Mouse (Mus musculus) forebrain, embryonic 12.5 days (tissue): Measurements from ENCODE around the gene Adcy1. TPM values are rescaled to one million over a fixed set of nuclear protein-coding genes. Genes with fewer than 3 reads are reported as not detected.

ENCODE experiments used
- ATAC-seq: fragments of 200-750 bp; cut with Nextera tagmentation; 2 replicates; pipeline ENCODE4 v1.8.0; 2017; ENCODE audit warnings: moderate TSS enrichment; ENCODE audit not compliant: low FRiP score
- H3K27ac ChIP-seq: fragments of 300-500 bp; sonication (generic); 2 replicates; pipeline ENCODE4 v1.5.1; 2016; ENCODE audit warnings: mild to moderate bottlenecking
- H3K27me3 ChIP-seq: fragments of 300-500 bp; sonication (generic); 2 replicates; pipeline ENCODE4 v1.6.1; 2016; ENCODE audit warnings: mild to moderate bottlenecking
- H3K36me3 ChIP-seq: fragments of 300-500 bp; sonication (generic); replicated peaks from 2 replicates; pipeline ENCODE4 v1.6.1; 2016; ENCODE audit warnings: mild to moderate bottlenecking
- H3K4me1 ChIP-seq: fragments of 300-500 bp; sonication (generic); 2 replicates; pipeline ENCODE4 v1.6.1; 2016
- H3K4me2 ChIP-seq: fragments of 300-500 bp; sonication (generic); 2 replicates; pipeline ENCODE4 v1.6.1; 2016; ENCODE audit warnings: mild to moderate bottlenecking, moderate library complexity
- H3K4me3 ChIP-seq: fragments of 300-500 bp; sonication (generic); replicated peaks from 2 replicates; pipeline ENCODE4 v1.5.1; 2016; ENCODE audit warnings: mild to moderate bottlenecking
- H3K9ac ChIP-seq: fragments of 300-500 bp; sonication (generic); 2 replicates; pipeline ENCODE4 v1.6.1; 2016; ENCODE audit warnings: mild to moderate bottlenecking
- H3K9me3 ChIP-seq: fragments of 300-500 bp; sonication (generic); 2 replicates; pipeline ENCODE4 v1.6.1; 2016
- WGBS: fragments of 180-500 bp; shearing (Covaris S2); methylation state at CpG from one replicate; pipeline ENCODE4 v1.1.7; 2016; 5-methylcytosine and 5-hydroxymethylcytosine counted together
- polyA plus RNA-seq: library from polyadenylated mRNA; unstranded; fragments of >200 nt; fragmentation: Nextera tagmentation; extraction: Ambion mirVana; gene quantifications from 2 replicates; pipeline ENCODE4 v1.2.1, GENCODE M21; 2016

Adcy1 gene
- polyA plus RNA-seq, 1 experiment from 2014 or later, result 1.3 TPM

- no peak overlapping the region for H3K4me3 ChIP-seq
- H3K36me3 ChIP-seq, result no peaks in the 10 kb centered on the region
- no peak overlapping the region for H3K4me2 ChIP-seq
- H3K9ac ChIP-seq, result no peak overlapping the region
- no peak overlapping the region for H3K27ac ChIP-seq
- WGBS, result 90% methylated on average over 7 of the region's 7 CpGs
- peaks cover 63% of the 10 kb centered on the region for H3K27me3 ChIP-seq
- no peak for ATAC-seq
- H3K4me1 ChIP-seq, result peaks cover 20% of the 10 kb centered on the region
- H3K9me3 ChIP-seq, result no peaks in the 10 kb centered on the region
These were observed 5.5 kb upstream of the Adcy1 start for GRCm38 (mm10) chr11:7057781-7058180.

GRCm38 (mm10) chr11:7061961-7062360 lies 1.3 kb upstream of the Adcy1 start:
- Histone ChIP-seq H3K9ac (no peak overlapping the region), H3K36me3 (no peaks in the 10 kb centered on the region), H3K27ac (no peak overlapping the region), H3K4me1 (peaks cover 28% of the 10 kb centered on the region), H3K9me3 (no peaks in the 10 kb centered on the region), H3K27me3 (peaks cover 74% of the 10 kb centered on the region), H3K4me2 (no peak overlapping the region), H3K4me3 (no peak overlapping the region)
- no peak for ATAC-seq
- 39% methylated on average over 6 of the region's 6 CpGs for WGBS

GRCm38 (mm10) chr11:7062566-7062965 lies 723 bp upstream of the Adcy1 start:
- 8% methylated on average over 10 of the region's 10 CpGs for WGBS
- Histone ChIP-seq H3K9ac (peak overlapping the region; percentile 56), H3K4me1 (peaks cover 28% of the 10 kb centered on the region), H3K4me2 (peak overlapping the region; percentile 76), H3K4me3 (peak overlapping the region; percentile 54), H3K36me3 (no peaks in the 10 kb centered on the region), H3K27me3 (peaks cover 68% of the 10 kb centered on the region), H3K9me3 (no peaks in the 10 kb centered on the region), H3K27ac (no peak overlapping the region)
- ATAC-seq, result no peak

- H3K4me3 ChIP-seq, result peak overlapping the region; percentile 61
- peaks cover 66% of the 10 kb centered on the region for H3K27me3 ChIP-seq
- no peak overlapping the region for H3K27ac ChIP-seq
- peak; percentile 79 for ATAC-seq
- H3K36me3 ChIP-seq, result no peaks in the 10 kb centered on the region
- H3K9me3 ChIP-seq, result no peaks in the 10 kb centered on the region
- peak overlapping the region; percentile 93 for H3K4me2 ChIP-seq
- H3K4me1 ChIP-seq, result peaks cover 28% of the 10 kb centered on the region
- WGBS, result under 1% methylated on average over 52 of the region's 53 CpGs
- peak overlapping the region; percentile 58 for H3K9ac ChIP-seq
These were observed 485 bp downstream of the Adcy1 start for GRCm38 (mm10) chr11:7063681-7064267.

GRCm38 (mm10) chr11:7064484-7065185 lies 1.3 kb downstream of the Adcy1 start:
- H3K27me3 ChIP-seq, result peaks cover 65% of the 10 kb centered on the region
- ATAC-seq, result no peak
- H3K9ac ChIP-seq, result 0 out of 2 replicates have a peak overlapping the region, but pooled peaks have one; percentile 29
- no peaks in the 10 kb centered on the region for H3K36me3 ChIP-seq
- no peaks in the 10 kb centered on the region for H3K9me3 ChIP-seq
- 3% methylated on average over 26 of the region's 26 CpGs for WGBS
- H3K4me2 ChIP-seq, result peak overlapping the region; percentile 93
- H3K4me1 ChIP-seq, result peaks cover 28% of the 10 kb centered on the region
- no peak overlapping the region for H3K27ac ChIP-seq
- peak overlapping the region; percentile 61 for H3K4me3 ChIP-seq

GRCm38 (mm10) chr11:7065388-7065787 lies 2.1 kb downstream of the Adcy1 start:
- peaks cover 57% of the 10 kb centered on the region for H3K27me3 ChIP-seq
- H3K4me2 ChIP-seq, result 0 out of 2 replicates have a peak overlapping the region, but pooled peaks have one; percentile 93
- H3K9ac ChIP-seq, result no peak overlapping the region

GRCm38 (mm10) chr11:7065876-7066275 lies 2.6 kb downstream of the Adcy1 start:
- Histone ChIP-seq H3K27me3 (peaks cover 53% of the 10 kb centered on the region), H3K9ac (no peak overlapping the region), H3K9me3 (no peaks in the 10 kb centered on the region), H3K4me2 (no peak overlapping the region; the same call in 1 of the 2 replicates), H3K27ac (no peak overlapping the region), H3K4me1 (peaks cover 28% of the 10 kb centered on the region), H3K4me3 (no peak overlapping the region), H3K36me3 (no peaks in the 10 kb centered on the region)
- no peak for ATAC-seq
- WGBS, result 45% methylated on average over 5 of the region's 5 CpGs

More at GRCm38 (mm10) chr11:7065388-7065787, 2.1 kb downstream of the Adcy1 start:
- no peak for ATAC-seq
- Histone ChIP-seq H3K4me3 (no peak overlapping the region), H3K27ac (no peak overlapping the region), H3K4me1 (peaks cover 28% of the 10 kb centered on the region), H3K9me3 (no peaks in the 10 kb centered on the region), H3K36me3 (no peaks in the 10 kb centered on the region)
- 6% methylated on average over 4 of the region's 4 CpGs for WGBS

GRCm38 (mm10) chr11:7067263-7067662 lies 4.0 kb downstream of the Adcy1 start:
- Histone ChIP-seq H3K36me3 (no peaks in the 10 kb centered on the region), H3K9ac (no peak overlapping the region), H3K27ac (no peak overlapping the region), H3K9me3 (no peaks in the 10 kb centered on the region), H3K4me3 (no peak overlapping the region), H3K4me1 (peaks cover 30% of the 10 kb centered on the region), H3K4me2 (no peak overlapping the region), H3K27me3 (peaks cover 40% of the 10 kb centered on the region)
- WGBS, result 81% methylated on average over 4 of the region's 4 CpGs
- ATAC-seq, result no peak

- WGBS, result 81% methylated on average over 12 of the region's 12 CpGs
- peaks cover 23% of the 10 kb centered on the region for H3K4me1 ChIP-seq
- H3K27me3 ChIP-seq, result peaks cover 29% of the 10 kb centered on the region
- no peak overlapping the region for H3K9ac ChIP-seq
- H3K36me3 ChIP-seq, result no peaks in the 10 kb centered on the region
- no peak overlapping the region for H3K27ac ChIP-seq
- no peaks in the 10 kb centered on the region for H3K9me3 ChIP-seq
- no peak overlapping the region for H3K4me2 ChIP-seq
- H3K4me3 ChIP-seq, result no peak overlapping the region
- ATAC-seq, result no peak
These were observed 5.4 kb downstream of the Adcy1 start for GRCm38 (mm10) chr11:7068479-7069235.

GRCm38 (mm10) chr11:7069762-7070161 lies 6.5 kb downstream of the Adcy1 start:
- Histone ChIP-seq H3K27me3 (peaks cover 18% of the 10 kb centered on the region), H3K9me3 (no peaks in the 10 kb centered on the region), H3K4me1 (peaks cover 11% of the 10 kb centered on the region), H3K36me3 (no peaks in the 10 kb centered on the region), H3K27ac (no peak overlapping the region), H3K4me3 (no peak overlapping the region), H3K9ac (no peak overlapping the region), H3K4me2 (no peak overlapping the region)
- ATAC-seq, result no peak
- 90% methylated on average over 4 of the region's 4 CpGs for WGBS

- Histone ChIP-seq H3K9me3 (no peaks in the 10 kb centered on the region), H3K9ac (no peak overlapping the region), H3K36me3 (no peaks in the 10 kb centered on the region), H3K27ac (no peak overlapping the region), H3K4me2 (no peak overlapping the region), H3K27me3 (no peaks in the 10 kb centered on the region), H3K4me1 (0 out of 2 replicates have a peak, but pooled peaks cover 3% of the 10 kb centered on the region), H3K4me3 (no peak overlapping the region)
- ATAC-seq, result no peak
- WGBS, result 88% methylated on average over 6 of the region's 6 CpGs
These were observed 8.3 kb downstream of the Adcy1 start for GRCm38 (mm10) chr11:7071617-7072016.

- no peaks in the 10 kb centered on the region for H3K27me3 ChIP-seq
- H3K9me3 ChIP-seq, result no peaks in the 10 kb centered on the region
- no peak overlapping the region for H3K4me2 ChIP-seq
- 0 out of 2 replicates have a peak, but pooled peaks cover 3% of the 10 kb centered on the region for H3K4me1 ChIP-seq
- H3K4me3 ChIP-seq, result no peak overlapping the region
- 86% methylated on average over 3 of the region's 3 CpGs for WGBS
- H3K36me3 ChIP-seq, result no peaks in the 10 kb centered on the region
- ATAC-seq, result no peak
- H3K9ac ChIP-seq, result no peak overlapping the region
- H3K27ac ChIP-seq, result no peak overlapping the region
These were observed 10.3 kb downstream of the Adcy1 start for GRCm38 (mm10) chr11:7073556-7073955.
